Mouse (Mus musculus) midbrain, embryonic 10.5 days (tissue): ENCODE data around the gene Pym1. TPM values are rescaled to one million over a fixed set of nuclear protein-coding genes. Genes with fewer than 3 reads are reported as not detected.
"Not testable (repeated sequence)": the region's sequence is repeated elsewhere in the genome, so short reads cannot be mapped to it uniquely, and the experiment has no call there.

Experiments
- DNase-seq: peaks from one replicate; pipeline ENCODE4 v3.0.0-alpha.2; 2017; ENCODE audit warnings: low spot score
- H3K27ac ChIP-seq: fragments of 300-500 bp; sonication (generic); replicated peaks from 2 replicates; pipeline ENCODE4 v1.5.1; 2016; ENCODE audit warnings: mild to moderate bottlenecking
- H3K27me3 ChIP-seq: fragments of 300-500 bp; sonication (generic); 2 replicates; pipeline ENCODE4 v1.6.1; 2016; ENCODE audit warnings: low read depth, mild to moderate bottlenecking; ENCODE audit not compliant: poor library complexity, severe bottlenecking
- H3K36me3 ChIP-seq: fragments of 300-500 bp; sonication (generic); 2 replicates; pipeline ENCODE4 v1.6.1; 2016; ENCODE audit warnings: mild to moderate bottlenecking, moderate library complexity
- H3K4me1 ChIP-seq: fragments of 300-500 bp; sonication (generic); 2 replicates; pipeline ENCODE4 v1.6.1; 2016
- H3K4me3 ChIP-seq: fragments of 300-500 bp; sonication (generic); 2 replicates; pipeline ENCODE4 v1.5.1; 2016; ENCODE audit warnings: mild to moderate bottlenecking, moderate library complexity
- H3K9me3 ChIP-seq: fragments of 300-500 bp; sonication (generic); replicated peaks from 2 replicates; pipeline ENCODE4 v1.6.1; 2016; ENCODE audit warnings: mild to moderate bottlenecking
- WGBS: fragments of 180-500 bp; shearing (Covaris S2); methylation state at CpG from one replicate; pipeline ENCODE4 v1.1.7; 2016; 5-methylcytosine and 5-hydroxymethylcytosine counted together
- polyA plus RNA-seq: library from polyadenylated mRNA; unstranded; fragments of >200 nt; fragmentation: Nextera tagmentation; extraction: Ambion mirVana; gene quantifications from 2 replicates; pipeline ENCODE4 v1.2.1, GENCODE M21; 2016

Pym1 gene
- 56.6 and 59.1 TPM in 2 replicates for polyA plus RNA-seq

DNA sequence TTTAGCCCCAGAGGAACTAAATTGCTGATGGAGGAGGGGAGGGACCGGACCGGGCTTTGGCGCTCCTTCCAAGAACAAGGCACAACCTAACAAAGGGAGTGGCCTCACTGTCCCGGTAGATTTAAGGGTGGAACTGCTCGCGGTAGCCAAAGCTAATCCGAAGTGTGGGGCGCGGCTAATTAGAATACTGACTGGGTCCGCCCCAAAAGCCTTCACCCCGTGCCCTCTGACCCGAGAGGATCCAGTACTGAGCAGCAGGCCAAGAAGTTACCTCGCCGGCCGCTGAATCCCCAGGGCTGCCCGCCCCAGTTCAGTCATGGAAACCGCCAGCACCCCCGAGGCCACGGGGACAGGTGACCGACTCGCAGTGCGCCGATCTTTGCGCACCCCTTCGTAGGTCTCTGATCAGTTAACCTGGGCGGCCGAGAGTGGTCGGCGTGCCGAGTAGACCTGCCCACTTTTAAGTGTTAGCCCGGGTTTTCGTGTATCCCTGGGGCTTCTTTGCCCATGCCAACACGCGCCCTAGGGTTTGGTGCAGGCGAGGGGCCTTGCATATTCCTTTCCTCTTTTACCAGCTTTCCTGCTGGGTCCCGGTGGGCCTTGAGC is at the start of gene Pym1:
Gene Pym1 (plus strand): TSS at position 244 of the 606 bp plus-strand sequence.
- Histone ChIP-seq H3K27ac (peak within 1 kb of the TSS; percentile 97), H3K4me1 (peaks cover 47% of the 10 kb centered on the region), H3K27me3 (peaks cover 40% of the 10 kb centered on the region), H3K9me3 (no peaks in the 10 kb centered on the region), H3K4me3 (peak within 1 kb of the TSS; percentile 85), H3K36me3 (peaks cover 10% of the 10 kb centered on the region)
- peak; percentile 78 for DNase-seq
- under 1% methylated on average over 36 of the region's 36 CpGs for WGBS

DNA sequence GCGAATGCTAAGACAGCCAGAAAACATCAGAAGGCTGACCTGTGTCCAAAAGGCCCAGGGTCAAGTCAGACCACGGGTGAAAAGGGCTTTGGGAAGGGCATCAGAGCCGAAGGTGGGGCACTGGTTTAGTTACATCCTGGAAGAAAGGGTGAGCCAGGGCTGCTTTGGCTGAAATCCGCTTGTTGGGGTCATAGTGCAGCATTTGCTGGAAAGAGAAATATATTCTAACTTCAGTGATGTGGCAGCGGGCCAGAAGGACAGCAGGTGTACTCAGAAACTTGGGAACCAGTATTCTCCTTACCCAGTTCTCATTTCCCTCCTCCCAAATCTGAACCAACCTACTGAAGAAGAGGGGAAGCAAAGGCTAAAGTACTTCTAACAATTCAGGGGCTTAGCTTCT is 48.7 kb upstream of the Pym1 start:
- no peak overlapping the region for H3K4me3 ChIP-seq
- peaks cover 63% of the 10 kb centered on the region for H3K36me3 ChIP-seq
- H3K27ac ChIP-seq = no peak overlapping the region
- DNase-seq = no peak
- peaks cover 37% of the 10 kb centered on the region for H3K4me1 ChIP-seq
- 90% methylated on average over 5 of the region's 5 CpGs for WGBS
- no peaks in the 10 kb centered on the region for H3K27me3 ChIP-seq
- no peaks in the 10 kb centered on the region for H3K9me3 ChIP-seq

DNA sequence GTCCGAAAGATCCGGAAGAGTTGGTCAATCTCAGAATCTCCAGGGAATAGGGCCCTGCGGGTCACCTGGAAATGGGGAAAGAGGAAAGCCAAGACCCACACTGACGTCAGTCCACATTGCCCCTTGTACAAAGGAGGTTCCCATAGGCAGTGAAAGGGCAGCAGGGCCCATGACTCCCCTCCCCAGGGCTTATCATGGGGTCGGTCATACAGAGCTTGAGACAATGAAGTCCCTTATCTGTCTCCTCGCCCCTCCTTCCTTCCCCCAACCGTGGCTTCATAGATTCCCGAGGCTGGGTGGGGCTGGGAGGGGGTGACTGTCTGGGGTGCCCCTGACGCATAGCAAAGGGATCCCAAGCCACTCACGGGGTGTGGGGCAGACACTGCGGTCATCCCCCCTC is 48.1 kb upstream of the Pym1 start:
- Histone ChIP-seq H3K4me3 (no peak overlapping the region), H3K4me1 (peaks cover 38% of the 10 kb centered on the region), H3K36me3 (peaks cover 63% of the 10 kb centered on the region), H3K27ac (no peak overlapping the region), H3K27me3 (no peaks in the 10 kb centered on the region), H3K9me3 (no peaks in the 10 kb centered on the region)
- 91% methylated on average over 11 of the region's 11 CpGs for WGBS
- DNase-seq = no peak

DNA sequence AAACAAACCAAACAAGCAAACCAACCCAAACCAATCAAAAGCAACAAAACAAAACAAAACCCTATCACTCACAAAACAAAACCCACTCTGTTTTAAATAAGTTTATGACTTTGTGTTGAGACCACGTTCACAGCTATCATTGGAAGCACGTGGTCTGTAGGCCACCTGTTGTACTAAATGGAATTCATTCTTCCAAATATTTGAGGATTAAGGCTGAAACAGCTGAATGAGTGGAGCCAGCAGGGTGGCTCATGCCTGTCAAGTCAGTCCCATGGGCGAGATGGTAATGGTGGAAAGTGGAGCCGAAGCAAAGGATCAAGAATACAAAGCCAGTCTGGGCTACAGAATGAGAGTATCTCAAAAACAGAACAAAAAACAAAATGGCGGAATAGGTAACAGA is 47.0 kb upstream of the Pym1 start:
- DNase-seq = no peak
- Histone ChIP-seq H3K36me3 (peaks cover 63% of the 10 kb centered on the region), H3K27ac (no peak overlapping the region), H3K4me3 (no peak overlapping the region), H3K4me1 (peaks cover 33% of the 10 kb centered on the region), H3K27me3 (no peaks in the 10 kb centered on the region), H3K9me3 (no peaks in the 10 kb centered on the region)
- WGBS = 91% methylated on average over 5 of the region's 5 CpGs

DNA sequence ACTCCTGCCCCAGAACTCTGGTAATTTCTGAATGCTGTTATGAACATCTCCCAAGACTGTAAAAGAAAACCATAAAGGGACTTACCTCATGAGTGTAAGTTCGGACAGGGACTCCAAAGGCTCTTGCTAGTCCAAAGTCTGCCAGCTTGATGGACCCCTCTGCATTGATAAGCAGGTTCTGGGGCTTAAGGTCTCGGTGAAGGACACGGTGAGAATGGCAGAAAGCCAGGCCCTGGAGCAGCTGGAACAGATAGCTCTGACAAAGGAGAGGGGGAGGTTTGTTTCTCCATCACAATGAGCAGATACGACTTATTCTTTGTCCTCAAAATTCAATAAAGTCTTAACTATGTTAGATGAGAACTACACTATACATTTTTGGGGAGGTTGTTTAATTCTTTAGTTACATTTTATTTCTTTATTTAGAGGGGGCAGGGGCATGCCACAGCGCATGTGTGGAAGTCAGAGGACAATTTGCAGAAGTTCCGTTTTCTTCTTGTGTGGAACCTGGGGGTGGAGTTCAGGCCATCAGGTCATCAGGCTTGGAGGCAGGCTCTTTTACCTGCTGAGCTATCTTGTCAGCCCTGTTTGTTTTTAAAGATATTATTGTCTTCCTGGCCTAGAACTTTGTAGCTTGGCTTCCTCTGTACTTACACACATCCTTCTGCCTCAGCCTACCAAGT is 45.2 kb upstream of the Pym1 start:
- Histone ChIP-seq H3K9me3 (no peaks in the 10 kb centered on the region), H3K4me1 (peaks cover 36% of the 10 kb centered on the region), H3K36me3 (peaks cover 60% of the 10 kb centered on the region), H3K4me3 (no peak overlapping the region), H3K27ac (no peak overlapping the region), H3K27me3 (no peaks in the 10 kb centered on the region)
- 91% methylated on average over 6 of the region's 6 CpGs for WGBS
- no peak for DNase-seq

DNA sequence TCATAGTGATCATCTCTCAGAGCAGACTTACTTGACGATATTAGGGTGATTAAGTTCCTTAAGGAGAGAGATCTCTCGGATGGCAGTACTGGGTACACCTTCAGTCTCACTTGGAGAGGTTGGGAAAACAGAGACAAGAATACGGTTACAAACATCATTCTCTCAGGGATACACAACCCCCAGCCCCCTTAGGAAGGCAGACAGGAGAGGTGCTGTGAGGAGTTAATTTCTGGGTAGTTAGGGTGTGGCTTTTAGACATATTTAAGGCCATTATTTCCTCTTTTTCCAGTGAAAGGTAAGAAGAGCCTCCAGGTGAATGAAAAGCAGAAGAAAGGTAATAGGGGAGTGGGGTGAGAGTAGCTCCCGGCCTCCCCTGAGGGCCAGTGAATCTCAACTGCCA is 43.8 kb upstream of the Pym1 start, which contains the start of gene Pmel:
Gene Pmel (plus strand): TSS at position 301 of the 400 bp plus-strand sequence.
- peaks cover 36% of the 10 kb centered on the region for H3K4me1 ChIP-seq
- H3K9me3 ChIP-seq = no peaks in the 10 kb centered on the region
- no peak for DNase-seq
- peaks cover 47% of the 10 kb centered on the region for H3K36me3 ChIP-seq
- no peaks in the 10 kb centered on the region for H3K27me3 ChIP-seq
- H3K4me3 ChIP-seq = peak within 1 kb of the TSS; percentile 79
- H3K27ac ChIP-seq = peak within 1 kb of the TSS; percentile 90
- 29% methylated on average over 4 of the region's 4 CpGs for WGBS

DNA sequence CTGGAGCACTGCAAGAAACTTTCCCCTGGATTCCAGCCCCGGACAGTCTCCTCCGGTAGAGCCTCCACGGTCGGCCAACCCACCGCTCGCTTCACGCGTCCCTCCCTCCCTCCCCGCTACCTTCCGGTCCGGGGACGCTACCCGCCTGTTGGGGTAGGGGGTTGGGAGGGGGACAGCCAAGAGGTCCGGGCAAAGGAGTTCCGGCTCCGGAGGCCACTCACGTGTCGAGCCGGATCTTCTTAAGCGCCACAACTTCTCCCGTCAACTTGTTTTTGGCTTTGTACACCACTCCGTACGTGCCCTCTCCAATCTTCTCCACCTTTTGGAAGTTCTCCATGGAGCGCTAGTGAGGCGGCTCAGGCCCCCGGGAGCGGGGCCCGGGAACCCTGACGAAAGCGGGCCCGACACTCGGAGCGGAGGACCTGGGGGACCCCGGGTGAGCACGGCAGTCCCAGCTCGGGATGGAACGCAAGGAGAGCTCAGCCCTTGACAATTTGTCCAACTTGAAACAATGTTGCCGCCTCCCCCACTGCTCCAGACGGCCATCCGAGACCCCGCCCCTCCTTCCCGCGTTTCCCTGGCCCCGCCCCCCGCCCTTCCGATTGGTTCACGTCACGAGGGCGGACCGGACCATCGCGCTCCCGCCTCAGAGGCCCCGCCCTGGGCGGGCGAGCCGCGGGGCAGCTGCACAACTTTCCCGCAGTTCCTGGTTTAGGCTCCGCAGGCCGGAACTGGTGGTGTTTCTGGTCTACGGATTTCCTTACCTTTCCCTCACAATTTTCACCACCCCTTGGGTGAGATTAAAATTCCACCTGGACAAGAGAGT is 43.0 kb upstream of the Pym1 start, which contains the start of gene Cdk2:
Gene Cdk2 (minus strand): TSS at position 541 of the 826 bp plus-strand sequence.
- DNase-seq = peak; percentile 97
- WGBS = 0% methylated on average over 61 of the region's 62 CpGs
- Histone ChIP-seq H3K27me3 (no peaks in the 10 kb centered on the region), H3K9me3 (no peaks in the 10 kb centered on the region), H3K36me3 (peaks cover 39% of the 10 kb centered on the region), H3K4me3 (peak within 1 kb of the TSS; percentile 79), H3K27ac (peak within 1 kb of the TSS; percentile 90), H3K4me1 (peaks cover 36% of the 10 kb centered on the region)

DNA sequence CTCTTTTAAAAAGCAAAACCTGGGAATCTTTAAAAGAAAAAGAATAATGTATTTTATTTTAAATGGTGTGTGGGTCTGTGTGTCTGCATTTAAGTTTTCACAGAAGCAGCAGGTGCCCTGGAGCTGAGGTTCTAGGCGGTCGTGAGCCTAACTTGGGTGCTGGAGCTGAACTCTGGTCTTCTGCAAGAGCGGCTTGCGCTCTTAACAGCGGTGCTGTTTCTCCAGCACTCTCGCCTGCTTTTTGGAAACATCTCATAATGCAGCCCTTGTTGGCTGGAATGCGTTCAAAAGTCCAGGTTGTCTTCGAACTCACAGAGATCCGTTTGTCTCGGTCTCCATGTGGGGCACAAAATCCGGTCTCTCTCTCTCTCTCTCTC is 42.4 kb upstream of the Pym1 start:
- H3K4me1 ChIP-seq = peaks cover 36% of the 10 kb centered on the region
- 9% methylated on average over 11 of the region's 11 CpGs for WGBS
- H3K27ac ChIP-seq = peak overlapping the region; percentile 90
- H3K4me3 ChIP-seq = peak overlapping the region; percentile 79
- H3K36me3 ChIP-seq = peaks cover 33% of the 10 kb centered on the region
- no peaks in the 10 kb centered on the region for H3K27me3 ChIP-seq
- no peak for DNase-seq
- H3K9me3 ChIP-seq = no peaks in the 10 kb centered on the region

DNA sequence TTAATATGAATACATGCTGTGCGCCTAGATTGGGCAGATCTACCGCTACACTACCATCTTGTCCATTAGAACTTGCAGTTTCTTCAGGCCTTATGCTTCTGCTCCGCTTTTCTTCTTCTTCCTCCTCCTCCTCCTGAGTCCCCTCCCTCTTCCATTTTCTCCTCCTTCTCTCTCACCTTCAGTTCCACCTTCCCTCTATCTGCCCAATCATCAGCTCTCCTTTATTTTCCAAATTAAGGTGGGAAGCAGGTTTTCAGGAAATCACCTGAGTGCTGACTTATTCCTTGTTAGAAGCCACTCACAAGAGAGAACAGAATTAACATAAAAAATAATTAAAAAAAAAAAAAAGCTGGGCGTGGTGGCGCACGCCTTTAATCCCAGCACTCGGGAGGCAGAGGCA is 36.4 kb upstream of the Pym1 start:
- not testable (repeated sequence) for H3K27me3 ChIP-seq, H3K4me3 ChIP-seq, H3K27ac ChIP-seq, H3K9me3 ChIP-seq, H3K4me1 ChIP-seq, DNase-seq, H3K36me3 ChIP-seq
- WGBS = 94% methylated on average over 7 of the region's 7 CpGs

DNA sequence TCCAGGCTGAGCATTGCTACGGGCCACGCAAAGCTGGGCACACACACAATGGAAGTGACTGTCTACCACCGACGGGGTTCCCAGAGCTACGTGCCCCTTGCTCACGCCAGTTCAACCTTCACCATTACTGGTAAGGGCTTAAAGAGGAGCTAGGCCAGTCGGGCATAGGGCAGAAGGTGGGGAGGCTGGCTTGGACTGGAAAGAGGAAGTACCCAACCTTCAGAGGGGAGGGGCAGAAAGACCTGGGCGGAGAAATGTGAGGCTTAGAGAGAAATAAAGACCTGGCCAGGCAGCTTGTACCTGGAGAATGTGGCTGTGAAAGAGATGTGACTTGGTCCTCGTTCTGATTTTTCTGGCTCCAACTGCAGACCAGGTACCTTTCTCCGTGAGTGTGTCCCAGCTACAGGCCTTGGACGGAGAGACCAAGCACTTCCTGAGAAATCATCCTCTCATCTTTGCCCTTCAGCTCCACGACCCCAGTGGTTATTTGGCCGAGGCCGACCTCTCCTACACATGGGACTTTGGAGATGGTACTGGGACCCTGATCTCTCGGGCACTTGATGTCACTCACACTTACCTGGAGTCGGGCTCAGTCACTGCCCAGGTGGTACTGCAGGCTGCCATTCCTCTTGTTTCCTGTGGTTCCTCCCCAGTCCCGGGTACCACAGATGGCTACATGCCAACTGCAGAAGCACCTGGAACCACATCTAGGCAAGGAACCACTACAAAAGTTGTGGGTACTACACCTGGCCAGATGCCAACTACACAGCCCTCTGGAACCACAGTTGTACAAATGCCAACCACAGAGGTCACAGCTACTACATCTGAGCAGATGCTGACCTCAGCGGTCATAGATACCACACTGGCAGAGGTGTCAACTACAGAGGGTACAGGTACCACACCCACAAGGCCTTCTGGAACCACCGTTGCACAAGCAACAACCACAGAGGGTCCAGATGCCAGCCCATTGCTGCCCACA is 31.8 kb upstream of the Pym1 start:
- H3K4me1 ChIP-seq = no peaks in the 10 kb centered on the region
- no peaks in the 10 kb centered on the region for H3K27me3 ChIP-seq
- WGBS = 88% methylated on average over 19 of the region's 19 CpGs
- H3K27ac ChIP-seq = no peak overlapping the region
- no peak for DNase-seq
- H3K4me3 ChIP-seq = no peak overlapping the region
- no peaks in the 10 kb centered on the region for H3K36me3 ChIP-seq
- no peaks in the 10 kb centered on the region for H3K9me3 ChIP-seq

DNA sequence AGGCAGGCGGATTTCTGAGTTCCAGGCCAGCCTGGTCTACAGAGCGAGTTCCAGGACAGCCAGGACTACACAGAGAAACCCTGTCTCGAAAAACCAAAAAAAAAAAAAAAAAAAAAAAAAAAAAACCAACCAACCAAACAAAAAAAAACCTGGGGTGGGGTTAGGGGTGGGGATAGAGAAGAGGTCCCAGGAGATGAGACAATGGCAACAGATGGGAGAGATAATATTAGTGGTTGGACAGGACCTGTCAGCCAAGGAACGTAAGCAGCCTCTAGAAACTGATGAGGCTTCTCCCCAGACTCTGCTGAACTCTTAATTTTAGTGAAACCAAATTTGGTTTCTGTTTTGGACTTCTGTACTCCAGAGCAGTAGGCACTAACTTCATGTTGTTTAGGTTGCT is 22.2 kb upstream of the Pym1 start:
- H3K27ac ChIP-seq, H3K4me1 ChIP-seq, H3K36me3 ChIP-seq, H3K9me3 ChIP-seq, H3K27me3 ChIP-seq, DNase-seq, H3K4me3 ChIP-seq: not testable (repeated sequence)
- WGBS = 87% methylated on average over 4 of the region's 4 CpGs

DNA sequence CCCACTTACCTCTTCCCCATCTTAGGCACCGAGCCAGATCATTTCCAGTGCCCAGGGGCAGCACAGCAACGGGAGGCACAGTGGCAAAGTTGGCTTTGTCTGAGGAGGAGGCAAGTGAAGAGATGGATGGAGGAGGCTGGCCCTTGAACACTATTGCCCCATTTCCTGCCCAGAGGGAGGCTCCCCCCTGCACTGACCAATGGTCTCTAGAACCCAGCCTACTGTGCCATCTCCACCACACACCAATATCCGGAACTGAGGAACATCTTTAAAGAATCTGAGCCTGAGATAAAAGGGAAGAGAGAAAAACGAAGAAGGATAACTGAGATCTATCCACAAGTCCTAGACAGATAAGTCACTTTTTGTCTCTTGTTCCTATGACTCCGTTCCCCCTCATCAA is 19.6 kb upstream of the Pym1 start:
- WGBS = 86% methylated on average over 5 of the region's 5 CpGs
- no peak overlapping the region for H3K27ac ChIP-seq

More for the DNA sequence above, 19.6 kb upstream of the Pym1 start:
- Histone ChIP-seq H3K4me3 (no peak overlapping the region), H3K4me1 (peaks cover 4% of the 10 kb centered on the region), H3K9me3 (no peaks in the 10 kb centered on the region), H3K36me3 (no peaks in the 10 kb centered on the region), H3K27me3 (no peaks in the 10 kb centered on the region)
- DNase-seq = no peak
